Mouse (Mus musculus): ENCODE measurements around the gene Tmem116. TPM values are rescaled to one million over a fixed set of nuclear protein-coding genes. Genes with fewer than 3 reads are reported as not detected.

Tmem116 gene
- polyA plus RNA-seq, 1 experiment from 2014 or later, result 2.1 TPM

GRCm38 (mm10) chr5:121545793-121546529 is 94.3 kb downstream of the Tmem116 start, which contains the start of gene Mapkapk5:
Gene Mapkapk5 (minus strand): TSS chr5:121545905.
- Histone ChIP-seq H3K27me3 (no peaks in the 10 kb centered on the region), H3K36me3 (no peaks in the 10 kb centered on the region), H3K4me1 (replicated peaks) (peaks cover 36% of the 10 kb centered on the region), H3K9me3 (no peaks in the 10 kb centered on the region), H3K9ac (peak within 1 kb of the TSS; percentile 93), H3K27ac (replicated peaks) (peak within 1 kb of the TSS; percentile 97), H3K4me2 (peak within 1 kb of the TSS; percentile 79), H3K4me3 (peak within 1 kb of the TSS; percentile 83)
- ATAC-seq (ENCODE audit: low read depth), result peak; percentile 92
- WGBS, result 2% methylated on average over 55 of the region's 55 CpGs

GRCm38 (mm10) chr5:121546530-121546895 is 94.8 kb downstream of the Tmem116 start:
- peak; percentile 36; the same call in 1 of the 2 replicates for ATAC-seq (ENCODE audit: low read depth)
- Histone ChIP-seq H3K36me3 (no peaks in the 10 kb centered on the region), H3K9ac (peak overlapping the region; percentile 93), H3K4me1 (replicated peaks) (peaks cover 36% of the 10 kb centered on the region), H3K27me3 (no peaks in the 10 kb centered on the region), H3K27ac (replicated peaks) (peak overlapping the region; percentile 97; the same call in 1 of the 2 replicates), H3K4me2 (peak overlapping the region; percentile 79), H3K4me3 (peak overlapping the region; percentile 83), H3K9me3 (no peaks in the 10 kb centered on the region)
- WGBS, result 33% methylated on average over 6 of the region's 6 CpGs

- H3K4me3 ChIP-seq, result no peak overlapping the region
- H3K36me3 ChIP-seq, result no peaks in the 10 kb centered on the region
- H3K9me3 ChIP-seq, result no peaks in the 10 kb centered on the region
- no peak for ATAC-seq (ENCODE audit: low read depth)
- H3K27me3 ChIP-seq, result no peaks in the 10 kb centered on the region
- H3K4me2 ChIP-seq, result no peak overlapping the region
- H3K27ac ChIP-seq (replicated peaks), result no peak overlapping the region
- peaks cover 34% of the 10 kb centered on the region for H3K4me1 ChIP-seq (replicated peaks)
- WGBS, result 92% methylated on average over 3 of the region's 3 CpGs
- H3K9ac ChIP-seq, result no peak overlapping the region
These were observed 95.4 kb downstream of the Tmem116 start for GRCm38 (mm10) chr5:121547084-121547483.

- no peak overlapping the region for H3K4me3 ChIP-seq
- no peaks in the 10 kb centered on the region for H3K27me3 ChIP-seq
- no peak overlapping the region for H3K4me2 ChIP-seq
- H3K36me3 ChIP-seq, result no peaks in the 10 kb centered on the region
- no peak for ATAC-seq (ENCODE audit: low read depth)
- H3K27ac ChIP-seq (replicated peaks), result no peak overlapping the region
- peaks cover 13% of the 10 kb centered on the region for H3K4me1 ChIP-seq (replicated peaks)
- no peaks in the 10 kb centered on the region for H3K9me3 ChIP-seq
- no peak overlapping the region for H3K9ac ChIP-seq
- WGBS, result 86% methylated on average over 7 of the region's 7 CpGs
These were observed 97.5 kb downstream of the Tmem116 start for GRCm38 (mm10) chr5:121549196-121549595.

- Histone ChIP-seq H3K4me2 (no peak overlapping the region), H3K9ac (no peak overlapping the region), H3K4me3 (no peak overlapping the region), H3K27me3 (no peaks in the 10 kb centered on the region), H3K4me1 (replicated peaks) (no peaks in the 10 kb centered on the region), H3K27ac (replicated peaks) (no peak overlapping the region), H3K36me3 (no peaks in the 10 kb centered on the region; the same call in 1 of the 2 replicates), H3K9me3 (no peaks in the 10 kb centered on the region)
- WGBS, result 88% methylated on average over 3 of the region's 3 CpGs
- ATAC-seq (ENCODE audit: low read depth), result no peak
These were observed 110.7 kb downstream of the Tmem116 start for GRCm38 (mm10) chr5:121562436-121562835.

- Histone ChIP-seq H3K4me3 (no peak overlapping the region), H3K4me2 (peak overlapping the region; percentile 34; the same call in 1 of the 2 replicates), H3K9ac (no peak overlapping the region), H3K27me3 (no peaks in the 10 kb centered on the region), H3K36me3 (peaks cover 7% of the 10 kb centered on the region; the same call in 1 of the 2 replicates), H3K27ac (replicated peaks) (no peak overlapping the region), H3K9me3 (no peaks in the 10 kb centered on the region), H3K4me1 (replicated peaks) (no peaks in the 10 kb centered on the region)
- WGBS, result 13% methylated on average over 11 of the region's 11 CpGs
- ATAC-seq (ENCODE audit: low read depth), result no peak
These were observed 112.8 kb downstream of the Tmem116 start for GRCm38 (mm10) chr5:121564468-121564895.

GRCm38 (mm10) chr5:121566035-121566681 is 114.5 kb downstream of the Tmem116 start:
- Histone ChIP-seq H3K4me2 (no peak overlapping the region), H3K9me3 (no peaks in the 10 kb centered on the region), H3K4me3 (no peak overlapping the region), H3K27ac (replicated peaks) (no peak overlapping the region), H3K9ac (no peak overlapping the region), H3K4me1 (replicated peaks) (no peaks in the 10 kb centered on the region), H3K27me3 (no peaks in the 10 kb centered on the region), H3K36me3 (peaks cover 15% of the 10 kb centered on the region; the same call in 1 of the 2 replicates)
- ATAC-seq (ENCODE audit: low read depth), result no peak
- WGBS, result 92% methylated on average over 16 of the region's 16 CpGs

- H3K36me3 ChIP-seq, result peaks cover 40% of the 10 kb centered on the region
- H3K27me3 ChIP-seq, result no peaks in the 10 kb centered on the region
- H3K9me3 ChIP-seq, result no peaks in the 10 kb centered on the region
- no peak overlapping the region for H3K9ac ChIP-seq
- H3K4me3 ChIP-seq, result no peak overlapping the region
- H3K4me1 ChIP-seq (replicated peaks), result no peaks in the 10 kb centered on the region
- H3K4me2 ChIP-seq, result no peak overlapping the region
- no peak overlapping the region for H3K27ac ChIP-seq (replicated peaks)
- no peak for ATAC-seq (ENCODE audit: low read depth)
- WGBS, result 83% methylated on average over 9 of the region's 9 CpGs
These were observed 118.3 kb downstream of the Tmem116 start for GRCm38 (mm10) chr5:121569881-121570420.

GRCm38 (mm10) chr5:121570787-121571186 is 119.1 kb downstream of the Tmem116 start:
- Histone ChIP-seq H3K9ac (no peak overlapping the region), H3K36me3 (peaks cover 47% of the 10 kb centered on the region), H3K9me3 (no peaks in the 10 kb centered on the region), H3K27ac (replicated peaks) (no peak overlapping the region), H3K4me3 (no peak overlapping the region), H3K27me3 (no peaks in the 10 kb centered on the region), H3K4me2 (no peak overlapping the region), H3K4me1 (replicated peaks) (no peaks in the 10 kb centered on the region)
- 76% methylated on average over 1 of the region's 1 CpGs for WGBS
- no peak for ATAC-seq (ENCODE audit: low read depth)

Other genes with a start within 250 kb of the Tmem116 start
- gene Rpl6, start 247.4 kb upstream of the Tmem116 start, polyA plus RNA-seq (2015; fragmentation: Nextera tagmentation; extraction: Ambion mirVana), result 425 and 431 TPM in 2 replicates
- 14.7 and 17.3 TPM in 2 replicates for gene Hectd4, start 231.7 kb upstream of the Tmem116 start, polyA plus RNA-seq (2015; fragmentation: Nextera tagmentation; extraction: Ambion mirVana)
- gene Trafd1, start 66.3 kb upstream of the Tmem116 start, polyA plus RNA-seq (2015; fragmentation: Nextera tagmentation; extraction: Ambion mirVana), result 119 and 130 TPM in 2 replicates
- gene Naa25, start 54.0 kb upstream of the Tmem116 start, polyA plus RNA-seq (2015; fragmentation: Nextera tagmentation; extraction: Ambion mirVana), result 46.7 and 53.9 TPM in 2 replicates
- gene Erp29, start 613 bp downstream of the Tmem116 start, polyA plus RNA-seq (2015; fragmentation: Nextera tagmentation; extraction: Ambion mirVana), result 171 and 174 TPM in 2 replicates
- not detected in 2 replicates for gene Adam1b, start 51.5 kb downstream of the Tmem116 start, polyA plus RNA-seq (2015; fragmentation: Nextera tagmentation; extraction: Ambion mirVana)
- 2.4 and 4.1 TPM in 2 replicates for gene Adam1a, start 93.6 kb downstream of the Tmem116 start, polyA plus RNA-seq (2015; fragmentation: Nextera tagmentation; extraction: Ambion mirVana)
- not detected in 2 replicates for gene Gm42878, start 93.6 kb downstream of the Tmem116 start, polyA plus RNA-seq (2015; fragmentation: Nextera tagmentation; extraction: Ambion mirVana)
- gene Mapkapk5, start 94.0 kb downstream of the Tmem116 start, polyA plus RNA-seq (2015; fragmentation: Nextera tagmentation; extraction: Ambion mirVana), result 59.6 and 59.7 TPM in 2 replicates
- gene Aldh2, start 141.9 kb downstream of the Tmem116 start, polyA plus RNA-seq (2015; fragmentation: Nextera tagmentation; extraction: Ambion mirVana), result 126 and 133 TPM in 2 replicates
- gene Acad12, start 167.0 kb downstream of the Tmem116 start, polyA plus RNA-seq (2015; fragmentation: Nextera tagmentation; extraction: Ambion mirVana), result 1.6 and 2.0 TPM in 2 replicates
- gene Acad10, start 208.6 kb downstream of the Tmem116 start, polyA plus RNA-seq (2015; fragmentation: Nextera tagmentation; extraction: Ambion mirVana), result 1.3 and 1.6 TPM in 2 replicates
- gene Brap, start 208.7 kb downstream of the Tmem116 start, polyA plus RNA-seq (2015; fragmentation: Nextera tagmentation; extraction: Ambion mirVana), result 46.1 and 47.3 TPM in 2 replicates

Data from neural tube, embryonic 13.5 days (tissue).